Mouse (Mus musculus): ENCODE measurements around the gene Adamts14.

Gene Adamts14

DNA sequence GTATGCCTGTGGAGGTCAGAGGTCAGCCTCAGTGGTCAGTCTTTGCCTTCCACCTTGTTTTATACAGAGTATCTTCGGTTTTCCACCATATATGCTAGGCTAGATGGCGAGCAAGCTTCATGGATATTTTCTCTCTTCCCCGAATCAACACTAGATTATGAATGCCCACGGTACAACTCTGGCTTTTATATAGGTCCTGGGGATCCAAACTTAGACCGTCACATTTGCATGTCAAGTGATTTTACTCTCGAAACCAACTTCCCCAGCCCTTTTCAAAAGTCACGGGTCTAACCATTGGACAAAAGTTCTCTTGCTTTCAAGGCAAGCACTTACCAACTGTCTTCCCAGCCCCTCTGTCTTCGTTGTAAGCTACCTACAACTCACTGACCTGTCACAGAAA lies 94.6 kb downstream of the Adamts14 start:
- no peak for DNase-seq (ENCODE audit: low read depth)

DNA sequence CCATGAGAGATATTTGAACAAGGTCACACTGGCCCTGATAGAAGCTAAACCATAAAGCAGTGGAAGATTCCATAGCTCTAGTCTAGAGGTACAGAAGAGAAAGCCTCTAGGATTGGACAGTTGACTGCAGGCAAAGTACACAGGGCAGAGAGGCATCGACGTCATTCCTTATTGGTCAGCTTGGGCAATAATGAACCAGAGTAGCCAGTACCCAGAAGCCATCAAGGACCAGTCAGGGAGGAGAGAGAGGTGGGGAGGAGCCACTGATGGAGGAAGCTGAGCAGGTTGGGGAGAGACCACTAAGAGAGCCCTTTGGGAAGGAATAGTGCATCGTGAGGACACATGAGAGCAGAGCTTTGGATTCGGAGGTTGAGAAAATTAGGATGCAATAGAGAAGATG lies 95.5 kb downstream of the Adamts14 start:
- DNase-seq (ENCODE audit: low read depth) = no peak

DNA sequence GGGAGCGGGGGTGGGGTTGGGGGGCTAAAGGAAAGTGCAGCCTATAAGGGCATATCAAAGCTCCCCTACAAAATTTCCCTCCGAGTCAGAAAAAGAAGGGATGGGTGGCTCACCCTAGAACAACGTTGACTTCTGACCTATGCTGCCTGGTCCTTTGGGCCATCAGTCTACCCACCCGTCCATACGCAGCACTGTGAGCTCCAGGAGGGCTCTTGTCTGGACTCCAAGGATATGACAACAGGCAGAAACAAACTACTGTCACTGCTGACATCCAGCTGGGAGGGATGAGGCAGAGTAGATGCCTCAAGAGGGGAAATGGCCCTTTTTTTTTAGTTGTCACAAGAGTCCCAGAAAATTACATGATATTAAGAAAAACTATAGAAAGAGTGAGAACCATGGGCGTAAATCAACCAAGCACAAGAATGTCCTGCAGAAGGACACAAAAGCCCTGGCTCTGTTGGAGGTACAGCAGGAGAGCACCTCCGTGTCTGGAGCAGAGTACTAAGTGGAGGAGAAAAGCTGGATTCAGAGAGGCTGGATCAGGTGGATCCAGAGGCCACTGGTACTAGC lies 96.9 kb downstream of the Adamts14 start:
- DNase-seq (ENCODE audit: low read depth) = no peak

DNA sequence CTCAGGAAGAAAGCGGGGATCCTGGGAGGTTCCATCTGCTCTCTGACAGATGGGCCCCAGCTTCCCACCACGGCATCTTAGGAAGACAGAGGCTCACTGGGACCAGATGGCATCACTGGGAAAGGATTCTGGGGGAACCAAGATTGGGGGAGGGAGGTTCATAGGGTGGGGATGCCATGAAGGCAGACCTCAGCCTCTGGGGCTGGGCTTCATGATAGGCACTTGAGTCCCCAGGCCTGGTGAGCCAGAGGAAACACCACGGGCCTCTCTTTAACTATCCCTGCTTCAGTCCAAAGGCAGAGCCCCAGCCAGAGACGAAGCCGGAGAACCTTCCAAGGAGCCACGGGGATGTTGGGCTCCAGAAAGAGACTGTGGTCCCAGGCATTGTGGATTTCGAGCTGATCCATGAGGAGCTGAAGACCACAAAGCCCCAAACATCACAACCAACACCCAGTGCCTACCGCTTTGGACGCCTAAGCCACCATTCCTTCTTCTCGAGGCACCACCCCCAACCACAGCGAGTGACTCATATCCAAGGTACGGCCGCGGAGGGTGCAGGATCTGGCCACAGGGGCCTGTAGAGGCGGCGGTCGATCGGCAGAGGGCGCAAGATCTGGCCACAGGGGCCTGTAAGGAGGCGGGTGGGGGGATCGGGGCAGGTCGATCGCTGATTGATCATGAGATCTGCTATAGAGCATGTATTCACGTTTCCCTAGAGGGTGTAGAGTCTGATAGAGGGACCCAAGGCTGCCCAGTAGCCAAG lies 97.6 kb downstream of the Adamts14 start:
- DNase-seq (ENCODE audit: low read depth) = peak; percentile 25

DNA sequence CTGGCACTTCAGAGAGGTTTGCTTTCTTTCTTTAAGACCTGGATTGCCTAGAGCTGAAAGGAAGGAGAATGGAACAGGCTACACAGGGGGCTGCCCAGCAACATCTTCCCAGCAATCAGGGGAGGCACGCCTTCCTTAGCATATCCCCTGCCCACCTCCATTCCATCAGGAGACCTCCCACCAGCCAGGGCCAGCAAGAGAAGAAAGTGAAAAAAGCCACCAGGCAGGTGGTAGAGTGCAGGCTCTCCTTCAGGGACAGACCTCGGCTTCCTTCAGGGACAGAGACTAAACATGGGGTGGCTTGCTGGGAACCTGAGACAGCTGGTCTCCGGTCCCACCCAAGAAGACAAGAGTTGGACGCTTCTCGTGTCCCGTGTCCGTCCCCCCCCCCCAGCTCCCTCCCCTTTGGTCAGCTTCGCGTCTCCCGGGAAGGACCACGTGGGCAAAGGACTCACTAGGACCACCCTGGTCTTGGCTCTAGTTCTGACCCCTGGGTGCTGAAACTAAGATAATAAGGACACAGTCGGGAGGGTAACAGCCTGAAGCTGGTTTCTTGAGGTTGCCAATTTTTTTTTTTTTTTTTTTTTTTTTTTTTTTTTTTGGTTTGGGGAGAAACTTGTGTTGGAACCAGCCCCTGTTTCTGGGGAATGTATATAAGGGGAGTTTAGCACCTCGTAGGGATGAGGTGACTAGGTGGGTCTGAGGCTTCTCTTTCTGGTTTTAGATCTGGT lies 98.4 kb downstream of the Adamts14 start:
- DNase-seq (ENCODE audit: low read depth) = no peak

DNA sequence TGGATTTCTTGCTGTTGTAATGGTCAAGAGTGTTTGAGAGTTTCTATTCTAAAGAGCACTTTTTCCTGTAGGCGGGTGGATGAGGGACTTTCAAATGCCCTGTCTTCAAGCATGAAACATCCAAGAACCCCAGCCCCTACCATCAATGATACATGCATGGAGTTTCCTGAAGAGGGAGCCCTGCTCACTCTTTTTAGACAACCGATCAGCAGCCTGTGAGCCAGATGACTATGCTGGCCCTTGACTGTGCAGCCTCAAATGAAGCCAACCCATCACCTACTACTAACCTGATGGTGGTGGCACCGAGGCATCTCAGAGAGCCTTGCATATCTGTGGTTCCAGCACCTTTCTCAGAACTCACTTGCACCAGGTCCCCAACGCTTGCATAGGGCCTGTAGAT lies 100.7 kb downstream of the Adamts14 start:
- DNase-seq (ENCODE audit: low read depth) = no peak

DNA sequence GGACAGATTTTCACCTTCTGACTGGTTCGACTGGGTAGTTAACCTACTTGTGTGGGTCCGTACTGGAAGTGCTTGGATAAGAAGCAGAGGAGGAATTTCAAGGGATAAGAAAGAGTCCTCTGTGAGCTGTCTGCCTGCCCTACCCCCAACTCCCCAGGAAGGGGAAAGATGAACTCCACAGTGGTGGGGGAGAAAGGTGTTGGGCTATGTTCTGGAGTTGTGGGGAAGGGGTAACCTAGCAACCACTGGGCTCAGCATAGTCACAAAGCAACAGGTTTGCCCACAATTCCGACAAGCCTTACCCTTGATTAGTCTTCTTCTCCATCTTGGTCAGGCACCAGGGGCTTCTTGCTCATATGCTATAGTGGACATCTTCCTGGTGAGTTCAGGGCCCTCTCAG lies 101.6 kb downstream of the Adamts14 start, which contains the start of gene Tbata:
Gene Tbata (plus strand): TSS at position 301 of the 400 bp plus-strand sequence.
- DNase-seq (ENCODE audit: low read depth) = no peak

DNA sequence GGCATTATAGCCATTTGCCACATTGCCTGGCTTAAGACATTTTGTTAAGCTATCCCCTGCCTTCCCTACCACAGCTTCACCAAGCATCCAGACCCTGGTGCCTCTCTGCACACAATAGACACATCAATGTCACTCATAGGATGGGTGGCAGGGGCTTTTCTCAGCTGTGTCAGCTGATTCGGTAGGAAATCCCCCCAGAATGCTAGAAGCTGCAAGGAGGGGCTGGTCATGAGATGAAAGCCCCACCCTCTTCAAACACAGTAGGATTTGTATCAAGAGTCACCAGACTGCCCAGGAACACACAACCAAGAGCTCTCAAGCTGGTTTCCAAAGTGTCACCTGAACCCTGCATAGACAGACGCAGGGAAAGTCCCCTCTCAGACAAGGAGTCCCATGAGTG lies 104.8 kb downstream of the Adamts14 start:
- DNase-seq (ENCODE audit: low read depth) = no peak

DNA sequence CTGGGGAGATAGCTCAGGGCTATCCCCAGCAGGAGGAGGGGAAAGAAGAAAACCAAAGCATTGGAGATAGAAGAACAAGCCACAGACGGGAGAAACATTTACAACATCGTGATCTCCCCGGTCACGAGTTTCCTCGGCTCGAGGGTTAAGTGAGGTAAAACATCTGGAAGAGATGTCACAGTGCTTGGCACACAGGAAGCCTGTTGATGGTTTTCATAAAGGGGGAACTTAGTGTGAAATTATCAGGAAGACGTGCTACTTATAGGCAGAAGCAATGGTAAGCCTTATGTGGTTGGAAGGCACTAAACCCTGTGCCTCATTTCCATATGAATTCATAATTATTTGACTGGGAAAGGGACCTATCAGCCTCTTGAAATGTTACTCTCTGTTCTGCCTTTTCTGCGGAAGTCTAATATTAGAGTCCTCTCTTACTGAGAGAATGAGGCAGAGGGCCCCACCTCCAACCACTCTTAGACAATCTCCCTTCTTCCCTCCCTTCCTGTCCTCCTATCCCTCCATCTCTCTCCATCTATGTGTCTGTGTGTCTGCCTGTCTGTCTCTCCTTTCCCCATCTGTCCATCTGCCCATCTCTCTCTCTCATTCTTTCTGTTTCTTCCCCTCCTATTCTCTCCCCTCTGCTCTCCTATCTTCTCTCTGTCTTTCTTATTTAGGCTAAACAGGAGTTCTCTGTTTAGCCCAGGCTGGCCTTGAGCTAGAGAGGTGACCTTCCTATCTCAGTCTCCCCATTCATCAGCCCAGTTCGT lies 105.7 kb downstream of the Adamts14 start:
- no peak for DNase-seq (ENCODE audit: low read depth)

DNA sequence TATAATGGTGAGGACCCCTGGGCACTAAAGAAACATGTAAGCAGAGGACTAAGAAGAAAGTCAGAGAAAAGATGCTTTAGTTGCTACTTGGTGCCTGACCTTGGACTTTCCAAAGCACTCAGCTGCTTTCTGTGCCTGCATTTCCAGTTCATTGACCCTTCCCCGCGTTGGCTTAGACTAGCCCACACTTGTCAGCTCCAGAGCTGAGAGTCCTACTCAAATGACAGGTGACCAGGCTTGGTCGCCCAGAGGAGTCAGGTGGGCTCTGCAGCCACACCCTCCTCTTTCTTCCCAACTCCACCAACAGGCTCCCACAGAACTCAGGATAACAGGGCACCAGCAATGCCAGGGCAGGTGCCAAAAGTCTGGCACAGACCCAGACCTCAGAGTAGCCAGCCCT lies 110.9 kb downstream of the Adamts14 start:
- no peak for DNase-seq (ENCODE audit: low read depth)

DNA sequence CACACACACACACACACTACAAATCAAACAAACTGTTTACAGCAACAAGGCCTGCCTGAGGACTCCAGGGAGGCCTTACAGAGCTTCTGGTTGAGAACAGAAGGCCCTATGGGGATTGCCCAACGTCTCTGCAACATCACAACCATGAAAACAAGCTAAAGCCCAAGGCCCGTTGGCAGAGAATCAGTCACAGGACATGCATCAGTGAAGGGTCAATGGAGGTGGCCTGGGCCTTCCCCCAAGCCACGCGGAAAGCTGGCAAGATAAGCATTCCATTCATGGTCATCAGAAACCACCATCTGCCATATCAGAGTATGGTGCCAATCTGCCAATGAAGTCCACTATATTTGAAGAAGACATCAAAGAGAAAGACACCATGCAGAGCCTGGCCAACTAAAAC lies 112.6 kb downstream of the Adamts14 start:
- DNase-seq (ENCODE audit: low read depth) = no peak

DNA sequence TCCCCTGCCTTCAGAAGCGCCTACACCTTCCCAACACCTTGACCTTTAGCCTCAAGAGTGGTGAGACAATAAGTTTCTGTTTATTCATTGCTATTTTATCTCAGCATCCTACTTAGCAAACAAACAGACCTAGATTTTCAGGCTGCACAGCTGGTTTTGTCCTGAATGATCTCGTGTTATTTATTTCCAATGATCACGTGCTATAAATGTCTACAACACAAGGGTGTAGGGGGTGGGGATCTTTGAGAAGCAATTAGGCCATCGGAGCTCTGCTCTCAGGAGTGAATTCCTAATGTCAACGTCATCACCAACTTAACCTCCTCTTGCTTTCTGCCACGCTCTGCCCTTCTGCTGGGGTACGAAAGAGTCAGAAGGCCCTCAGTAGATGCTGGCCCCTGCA lies 113.1 kb downstream of the Adamts14 start:
- DNase-seq (ENCODE audit: low read depth) = no peak

DNA sequence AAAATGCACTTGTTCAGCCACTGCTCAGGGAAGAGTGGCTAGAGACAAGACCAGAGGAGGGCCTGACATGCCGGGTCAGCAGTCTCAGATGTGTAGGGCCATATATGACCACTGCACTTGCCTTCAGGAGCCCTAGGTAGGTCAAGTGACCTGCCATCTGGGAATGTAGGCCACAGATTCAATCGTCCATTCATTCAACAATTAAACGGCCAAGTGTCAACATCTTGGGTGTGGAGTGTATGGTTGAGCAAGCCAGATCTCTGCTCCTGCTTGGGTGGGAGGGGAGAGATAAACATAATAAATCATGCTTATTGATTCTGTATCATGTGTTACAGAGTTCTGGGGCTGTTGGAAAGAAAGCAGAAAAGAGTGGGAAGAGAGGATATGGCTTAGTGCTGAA lies 114.6 kb downstream of the Adamts14 start:
- no peak for DNase-seq (ENCODE audit: low read depth)

DNA sequence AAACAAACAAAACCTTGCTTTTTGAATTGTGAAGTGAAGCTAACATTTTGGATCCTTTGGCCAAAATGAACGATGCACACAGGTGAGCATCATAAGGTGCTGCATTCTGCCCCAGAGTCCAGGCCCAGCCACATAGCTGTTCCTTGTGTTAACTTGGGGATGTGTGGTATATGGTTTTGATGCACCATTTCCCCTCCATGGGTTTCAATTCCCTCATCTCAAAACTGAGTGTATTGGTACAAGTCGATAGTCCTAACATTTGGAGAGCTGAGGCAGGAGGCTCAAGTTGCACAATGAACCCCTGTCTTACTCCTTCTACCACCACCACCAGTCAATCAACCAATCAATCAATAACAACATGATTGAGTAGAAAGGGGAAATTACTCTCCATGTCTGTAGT lies 116.8 kb downstream of the Adamts14 start:
- no peak for DNase-seq (ENCODE audit: low read depth)

DNA sequence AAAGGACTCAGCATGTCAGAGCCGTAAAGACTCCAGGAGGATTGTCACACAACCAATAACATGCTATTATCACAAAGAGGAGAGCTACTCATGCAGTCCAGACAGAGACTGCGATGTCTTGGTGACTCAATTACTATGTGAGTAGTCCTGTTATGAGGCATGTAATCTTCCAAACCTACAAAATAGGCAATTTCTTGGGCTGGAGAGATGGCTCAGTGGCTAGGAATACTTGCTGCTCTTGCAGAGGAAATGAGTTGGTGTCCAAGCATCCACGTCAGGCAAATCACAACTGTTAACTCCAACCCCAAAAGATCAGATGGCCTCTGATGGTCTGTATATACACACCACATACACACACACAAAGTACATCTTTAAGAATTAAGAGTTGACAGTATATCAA lies 117.6 kb downstream of the Adamts14 start:
- DNase-seq (ENCODE audit: low read depth) = no peak

DNA sequence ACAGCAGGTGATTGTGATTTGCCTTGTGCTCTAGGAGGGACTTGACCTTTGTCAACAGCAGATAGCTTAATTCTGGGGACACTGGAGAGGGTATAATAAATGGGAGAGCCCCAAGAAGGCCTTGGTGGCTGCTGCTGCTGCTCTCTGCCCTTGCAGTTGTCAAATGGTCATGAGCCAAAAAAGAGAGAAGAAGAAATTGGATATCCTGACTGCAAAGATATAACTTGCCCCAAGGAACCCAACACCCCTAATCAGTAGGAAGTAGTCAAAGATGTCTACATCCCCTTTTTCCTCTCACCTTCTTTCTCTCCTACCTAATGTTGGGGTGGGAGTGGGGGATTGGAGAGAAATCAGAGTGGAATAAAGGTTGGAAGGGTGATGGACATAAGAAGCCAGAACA lies 121.1 kb downstream of the Adamts14 start:
- DNase-seq (ENCODE audit: low read depth) = no peak

DNA sequence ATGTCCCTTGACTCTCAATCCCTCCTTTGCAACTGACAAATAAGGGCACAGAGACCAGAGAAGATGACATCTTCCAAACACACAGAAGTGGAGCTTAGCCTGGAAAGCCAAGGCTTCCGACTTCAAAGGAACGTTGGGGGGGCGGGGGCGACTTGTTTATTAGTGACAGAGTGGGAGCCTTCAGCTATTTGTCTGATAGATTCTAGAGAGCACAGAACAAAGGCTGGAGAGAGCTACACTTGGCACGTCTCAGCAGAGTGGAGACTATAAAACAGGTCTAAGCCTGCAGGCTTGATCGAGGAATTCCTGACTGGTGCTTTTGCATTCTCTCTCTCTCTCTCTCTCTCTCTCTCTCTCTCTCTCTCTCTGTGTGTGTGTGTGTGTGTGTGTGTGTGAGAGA lies 122.6 kb downstream of the Adamts14 start:
- no peak for DNase-seq (ENCODE audit: low read depth)

DNA sequence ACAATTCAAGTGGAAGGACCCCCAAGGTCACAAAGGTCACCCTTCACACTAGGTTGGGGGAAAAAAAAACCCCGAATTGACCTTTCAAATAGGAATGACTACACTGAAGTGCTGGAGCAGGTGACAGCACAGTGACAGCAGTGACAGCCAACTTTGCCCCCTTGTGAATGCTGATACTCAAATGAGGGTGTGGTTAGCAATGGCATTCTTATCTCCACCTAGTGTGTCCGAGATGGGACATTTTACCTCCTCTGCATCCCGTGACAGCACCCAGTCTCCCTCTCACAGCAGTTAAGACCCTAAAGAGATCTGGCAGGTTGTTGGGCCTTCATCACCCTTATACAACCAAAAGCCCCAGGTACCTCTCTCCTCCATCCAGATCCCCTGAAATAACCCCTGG lies 123.8 kb downstream of the Adamts14 start:
- DNase-seq (ENCODE audit: low read depth) = no peak

DNA sequence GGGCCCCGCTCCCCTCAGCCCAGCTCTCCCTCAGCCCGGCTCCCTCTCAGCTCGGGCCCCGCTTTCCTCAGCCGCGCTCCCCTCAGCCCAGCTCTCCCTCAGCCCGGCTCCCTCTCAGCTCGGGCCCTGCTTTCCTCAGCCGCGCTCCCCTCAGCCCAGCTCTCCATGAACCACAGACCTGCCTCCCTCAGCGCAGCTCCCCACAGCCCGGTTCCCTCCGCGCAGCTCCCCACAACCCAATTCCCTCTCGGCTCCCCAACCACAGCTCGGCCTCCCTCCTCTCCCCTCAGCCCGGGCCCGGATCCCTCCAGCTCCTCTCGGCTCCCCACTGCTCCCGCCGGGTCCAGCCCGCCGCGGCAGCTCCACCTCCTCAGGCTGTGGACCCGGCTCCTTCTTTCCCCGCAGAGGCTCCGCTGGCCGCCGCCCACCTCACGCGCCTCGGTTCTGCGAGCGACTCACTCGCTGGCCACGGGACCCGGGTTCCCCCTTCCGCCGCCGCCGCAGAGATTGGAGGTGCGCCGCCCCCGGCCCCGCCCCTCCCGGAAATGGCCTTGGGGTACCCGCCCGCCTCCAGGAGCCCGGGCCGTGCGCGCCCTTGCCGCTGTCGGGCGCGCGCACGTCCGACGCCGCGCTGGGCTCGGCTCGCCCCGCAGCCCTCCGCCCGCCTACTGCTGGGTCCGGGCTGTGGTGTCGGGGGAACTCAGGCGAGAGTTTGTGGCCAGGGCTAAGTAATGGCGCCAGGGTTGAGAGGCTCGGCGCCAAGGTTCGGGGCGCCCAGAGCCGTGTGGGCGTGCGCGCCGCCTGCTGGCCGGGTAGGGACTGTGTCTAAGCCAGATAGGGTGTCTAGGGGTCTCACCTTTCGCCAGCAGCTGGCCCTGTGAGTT lies 125.8 kb downstream of the Adamts14 start, which contains the start of gene Sgpl1:
Gene Sgpl1 (minus strand): TSS at position 547 of the 884 bp plus-strand sequence.
- peak; percentile 94 for DNase-seq (ENCODE audit: low read depth)
